Mouse (Mus musculus) cerebellum, postnatal 25 days (tissue): Measurements from ENCODE around the gene Nmrk2.

Experiments used
- DNase-seq, 2 experiments: peaks; one replicate each; pipeline ENCODE4 v3.0.0; 2021; ENCODE audit warnings: mixed read lengths in 2 of 2

The Nmrk2 gene

DNA sequence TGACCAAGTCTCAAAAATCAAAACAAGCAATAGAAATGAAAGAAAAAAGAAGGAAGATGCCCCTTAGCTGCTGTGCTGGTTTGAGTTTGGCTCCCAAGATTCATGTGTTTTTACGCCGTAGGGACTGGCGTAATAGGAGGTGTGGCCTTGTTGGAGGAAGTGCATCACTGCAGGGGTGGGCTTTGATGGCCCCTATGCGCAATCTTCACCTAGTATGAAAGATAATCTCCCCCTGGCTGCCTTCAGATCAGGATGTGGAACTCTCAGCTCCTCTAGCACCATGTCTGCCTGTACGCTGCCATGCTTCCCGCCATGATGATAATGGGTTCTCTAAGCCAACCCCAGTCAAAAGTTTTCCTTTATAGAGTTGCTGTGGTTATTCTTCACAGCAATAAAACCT is 14.4 kb upstream of the Nmrk2 start:
- no peak for DNase-seq

GRCm38 (mm10) chr10:81210154-81210553 is 8.3 kb upstream of the Nmrk2 start:
- no peak for DNase-seq

DNA sequence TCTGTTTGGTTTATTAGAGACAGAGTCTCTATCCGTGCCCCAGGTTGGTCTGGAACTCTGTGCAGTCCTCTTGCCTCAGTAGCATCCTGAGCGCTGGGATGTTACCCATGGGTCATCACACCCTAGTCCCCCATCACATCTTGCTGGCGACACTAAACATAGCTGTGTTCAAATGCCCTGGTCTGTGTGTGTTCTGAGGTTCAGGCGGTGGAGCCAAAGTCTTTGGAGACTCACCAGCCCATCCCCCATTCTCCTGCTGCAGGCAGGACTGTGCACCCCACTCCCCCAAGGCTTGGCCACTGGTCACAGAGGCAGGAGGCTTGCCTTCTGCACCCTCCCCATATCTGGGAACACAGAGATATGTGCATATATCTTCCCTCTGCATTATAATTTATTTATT is 2.3 kb upstream of the Nmrk2 start:
- DNase-seq, result peak in 1 of 2 experiments; percentile 22

DNA sequence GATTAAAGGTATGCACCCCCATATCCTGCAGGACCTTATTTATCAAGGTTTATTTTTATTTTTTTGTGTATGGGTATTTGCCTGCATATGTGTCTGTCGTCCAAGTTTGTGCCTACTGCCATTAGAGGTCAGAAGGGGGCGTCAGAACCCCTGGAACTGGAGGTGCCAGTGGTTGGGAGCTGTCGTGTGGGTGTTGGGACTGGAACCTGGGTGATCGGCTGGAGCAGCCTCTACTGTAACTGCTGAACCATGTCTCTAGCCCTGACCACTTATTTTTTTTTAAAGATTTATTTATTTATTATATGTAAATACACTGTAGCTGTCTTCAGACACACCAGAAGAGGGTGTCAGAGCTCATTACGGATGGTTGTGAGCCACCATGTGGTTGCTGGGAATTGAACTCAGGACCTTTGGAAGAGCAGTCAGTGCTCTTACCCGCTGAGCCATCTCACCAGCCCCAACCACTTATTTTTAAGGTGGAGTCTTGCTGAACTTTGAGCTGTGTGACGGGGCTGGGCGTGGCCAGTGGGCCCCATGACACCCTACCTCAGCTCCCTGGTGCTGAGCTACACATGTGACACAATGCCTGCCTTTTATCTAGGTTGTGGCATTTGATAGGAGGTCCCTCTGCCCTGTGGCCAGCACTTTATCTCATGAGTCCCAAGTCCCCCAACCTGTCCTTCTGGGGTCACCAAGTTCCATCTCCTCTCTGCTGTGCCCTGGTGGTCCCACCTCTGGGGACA is 1.3 kb upstream of the Nmrk2 start:
- no peak for DNase-seq

DNA sequence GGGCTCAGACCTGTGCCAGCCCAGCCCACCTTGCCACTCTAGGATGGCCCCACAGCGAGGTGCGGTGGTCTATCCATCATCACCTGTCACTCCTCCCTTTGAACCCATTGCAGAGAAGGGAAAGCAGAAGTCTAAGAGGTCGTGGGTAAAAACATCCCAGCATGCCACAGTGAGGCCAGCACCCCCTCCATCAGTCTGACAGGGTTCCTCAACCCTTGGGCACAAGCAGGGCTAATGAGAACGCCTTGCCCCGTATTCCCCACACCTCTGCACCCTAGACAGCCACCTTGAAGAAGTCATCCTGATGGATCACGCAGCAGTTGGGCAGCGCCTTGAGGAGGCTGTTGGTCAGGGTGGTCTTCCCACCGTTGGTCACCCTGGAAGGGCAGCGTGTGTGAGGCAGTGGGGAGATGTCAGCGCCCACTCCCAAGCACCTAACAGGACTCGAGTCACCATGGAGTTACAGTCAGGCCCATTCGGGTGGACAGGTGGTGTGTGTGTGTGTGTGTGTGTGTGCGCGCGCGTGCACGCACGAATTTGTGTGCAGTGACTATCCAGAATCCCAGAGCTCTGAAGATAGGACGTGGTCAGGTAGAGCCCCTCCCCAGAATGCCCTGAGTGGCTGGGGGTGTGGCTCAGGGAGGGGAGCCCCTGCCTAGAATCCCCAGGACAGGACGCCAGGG is 1.1 kb downstream of the Nmrk2 start:
- DNase-seq, result no peak

DNA sequence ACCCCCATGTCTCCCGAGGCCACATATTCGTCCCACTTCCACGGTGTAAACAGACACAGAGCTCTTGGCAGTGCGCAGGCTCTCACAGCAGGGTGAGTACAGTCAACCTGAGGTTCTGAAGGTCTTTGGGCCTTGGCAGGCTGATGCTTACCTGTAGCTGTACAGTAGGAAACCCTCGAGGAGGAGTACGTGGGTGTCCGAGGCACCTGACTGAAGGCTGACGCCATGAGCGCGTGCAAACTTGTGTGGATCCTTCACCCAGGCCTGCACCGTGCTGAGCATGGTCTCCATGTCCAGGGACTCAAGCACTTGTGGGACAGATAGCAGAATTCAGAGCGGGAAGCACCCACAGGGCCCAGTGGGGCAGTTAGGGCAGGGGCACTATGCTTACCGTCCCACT is 1.7 kb downstream of the Nmrk2 start:
- DNase-seq, result no peak

DNA sequence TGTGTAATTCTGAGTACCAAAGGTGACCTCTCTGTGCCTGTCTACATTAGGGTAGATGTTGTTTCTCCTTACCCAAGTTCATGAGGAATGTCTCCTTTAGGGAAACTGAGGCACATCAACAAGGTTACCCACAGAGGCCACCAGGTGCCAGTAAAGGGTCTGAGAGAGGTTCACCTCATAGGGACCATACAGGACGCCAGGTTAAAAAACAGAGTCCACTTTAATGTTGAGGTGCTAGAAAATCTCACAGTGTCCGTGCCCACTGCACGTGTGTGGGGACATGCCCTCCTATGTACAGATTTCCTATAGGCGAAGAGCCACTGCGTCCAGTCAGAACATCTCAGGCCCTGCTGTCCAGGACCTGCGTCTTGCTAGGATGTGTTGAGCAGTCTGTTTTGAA is 2.9 kb downstream of the Nmrk2 start:
- DNase-seq, result no peak

- peak; percentile 69 to 81 for DNase-seq
Observed at GRCm38 (mm10) chr10:81198230-81198629, 3.6 kb downstream of the Nmrk2 start.

DNA sequence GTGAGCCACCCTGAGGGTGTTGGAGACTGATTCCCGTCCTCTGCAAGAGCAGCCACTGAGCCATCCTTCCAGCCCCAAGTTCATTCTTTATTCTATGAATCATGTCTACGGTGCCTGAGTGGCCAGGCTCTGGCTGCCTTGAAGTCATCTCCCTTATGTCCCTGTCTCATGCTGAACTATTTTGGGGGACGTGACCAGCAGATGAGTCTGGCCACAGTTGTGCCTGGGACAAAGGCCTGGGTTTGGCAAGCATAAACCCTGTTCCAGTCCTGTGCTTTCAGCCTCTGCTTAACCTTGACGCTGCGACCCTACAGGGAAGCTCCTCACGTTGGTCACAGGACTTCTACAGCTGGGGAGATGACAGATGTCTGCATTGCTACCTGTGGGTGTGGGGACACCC is 4.5 kb downstream of the Nmrk2 start:
- DNase-seq, result no peak

DNA sequence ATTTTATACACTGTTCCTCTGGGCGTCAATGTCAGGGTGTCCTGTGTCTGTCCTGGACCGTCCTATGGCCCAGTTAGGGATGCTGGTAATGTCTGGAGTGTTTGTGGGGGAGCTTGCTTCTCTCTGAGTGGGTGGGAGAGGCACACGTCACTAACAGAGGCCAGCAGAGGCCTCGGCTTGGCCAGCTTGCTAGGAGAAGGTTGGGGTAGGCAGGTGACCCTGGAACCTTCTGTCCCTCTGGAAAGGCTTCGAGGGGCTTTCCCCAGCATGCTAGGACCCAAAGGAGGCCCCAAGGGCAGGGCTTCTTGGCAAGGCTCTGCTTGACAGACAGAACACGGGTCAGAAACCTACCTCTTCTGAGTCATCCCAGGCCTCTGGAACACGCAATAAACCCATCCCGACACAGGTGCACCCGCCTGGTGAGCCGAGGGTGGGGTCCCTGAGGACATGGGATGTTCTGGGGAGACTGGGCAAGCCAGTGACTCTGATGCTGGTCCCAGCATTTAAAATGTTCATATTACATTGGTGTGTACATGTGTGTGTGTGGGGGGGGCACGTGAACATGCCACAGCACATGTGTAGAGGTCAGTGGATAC is 5.3 kb downstream of the Nmrk2 start:
- no peak for DNase-seq

- no peak for DNase-seq
Observed at GRCm38 (mm10) chr10:81195300-81195699, 6.6 kb downstream of the Nmrk2 start.

DNA sequence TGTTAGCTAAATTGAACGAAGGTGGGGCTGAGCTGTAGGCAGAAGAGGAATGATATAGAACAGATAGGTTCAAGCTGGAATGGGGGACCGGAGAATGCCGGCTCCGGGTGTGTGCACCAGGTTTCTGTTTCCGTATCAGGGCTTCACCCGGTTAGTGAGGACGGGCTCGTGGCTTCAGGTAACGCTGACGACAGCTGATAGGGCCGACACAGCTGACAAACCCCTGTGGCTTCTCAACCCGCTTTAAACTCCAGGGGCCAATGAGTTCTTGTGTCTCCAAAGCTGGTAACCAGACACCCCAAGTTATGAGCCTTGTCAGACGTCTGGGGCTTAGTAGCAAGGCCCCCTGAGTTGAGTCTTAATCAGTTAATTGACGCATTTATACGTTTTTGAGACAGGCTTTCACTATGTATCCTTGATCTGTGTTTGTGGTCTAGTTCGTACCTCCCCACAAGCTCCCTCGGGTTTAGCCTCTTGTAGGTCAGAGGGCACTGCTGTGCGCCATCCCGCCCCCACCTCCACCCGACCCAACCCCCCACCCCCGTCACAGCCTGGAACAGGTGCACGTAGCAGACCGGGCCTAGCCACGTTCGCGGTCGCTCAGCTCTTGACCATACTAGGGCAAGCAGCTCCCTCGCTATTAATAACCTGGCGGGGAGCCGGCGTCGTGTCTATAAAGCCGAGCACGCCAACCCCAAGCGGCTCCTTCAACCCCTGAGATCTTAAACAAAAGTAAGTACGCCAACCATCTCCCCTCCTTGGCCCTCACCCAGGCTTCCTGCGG is 7.7 kb downstream of the Nmrk2 start:
- peak; percentile 56 to 77 for DNase-seq

- peak; percentile 64 to 71 for DNase-seq
Observed at GRCm38 (mm10) chr10:81192968-81193501, 8.8 kb downstream of the Nmrk2 start.

DNA sequence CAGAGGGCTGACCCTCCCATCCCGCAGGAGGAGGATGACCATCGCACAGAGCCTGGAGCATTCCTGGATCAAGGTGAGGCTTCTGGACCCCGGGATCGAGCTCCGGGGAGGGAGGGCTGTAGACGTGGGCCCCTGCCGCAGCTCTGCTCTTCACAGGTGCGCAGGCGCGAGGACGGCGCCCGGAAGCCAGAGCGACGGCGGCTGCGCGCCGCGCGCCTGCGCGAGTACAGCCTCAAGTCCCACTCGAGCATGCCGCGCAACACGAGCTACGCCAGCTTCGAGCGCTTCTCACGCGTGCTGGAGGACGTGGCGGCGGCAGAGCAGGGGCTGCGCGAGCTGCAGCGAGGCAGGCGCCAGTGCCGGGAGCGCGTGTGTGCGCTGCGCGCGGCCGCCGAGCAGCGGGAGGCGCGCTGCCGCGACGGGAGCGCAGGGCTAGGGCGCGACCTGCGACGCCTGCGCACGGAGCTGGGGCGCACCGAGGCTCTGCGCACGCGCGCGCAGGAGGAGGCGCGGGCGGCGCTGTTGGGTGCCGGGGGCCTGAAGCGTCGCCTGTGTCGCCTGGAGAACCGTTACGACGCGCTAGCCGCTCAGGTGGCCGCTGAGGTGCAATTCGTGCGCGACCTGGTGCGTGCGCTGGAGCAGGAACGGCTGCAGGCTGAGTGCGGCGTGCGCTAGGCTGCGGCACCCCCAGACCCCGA is 9.4 kb downstream of the Nmrk2 start:
- DNase-seq, result peak; percentile 92 to 93

- peak in 1 of 2 experiments; percentile 38 for DNase-seq
Observed at GRCm38 (mm10) chr10:81191342-81191982, 10.4 kb downstream of the Nmrk2 start.

- DNase-seq, result no peak
Observed at GRCm38 (mm10) chr10:81190912-81191321, 10.9 kb downstream of the Nmrk2 start.

- peak in 1 of 2 experiments; percentile 71 for DNase-seq
Observed at GRCm38 (mm10) chr10:81190236-81190911, 11.5 kb downstream of the Nmrk2 start.

GRCm38 (mm10) chr10:81189821-81190220 is 12.0 kb downstream of the Nmrk2 start:
- DNase-seq, result no peak

- DNase-seq, result no peak
Observed at GRCm38 (mm10) chr10:81187161-81187560, 14.7 kb downstream of the Nmrk2 start.

GRCm38 (mm10) chr10:81184765-81185164 is 17.1 kb downstream of the Nmrk2 start:
- DNase-seq, result no peak

DNA sequence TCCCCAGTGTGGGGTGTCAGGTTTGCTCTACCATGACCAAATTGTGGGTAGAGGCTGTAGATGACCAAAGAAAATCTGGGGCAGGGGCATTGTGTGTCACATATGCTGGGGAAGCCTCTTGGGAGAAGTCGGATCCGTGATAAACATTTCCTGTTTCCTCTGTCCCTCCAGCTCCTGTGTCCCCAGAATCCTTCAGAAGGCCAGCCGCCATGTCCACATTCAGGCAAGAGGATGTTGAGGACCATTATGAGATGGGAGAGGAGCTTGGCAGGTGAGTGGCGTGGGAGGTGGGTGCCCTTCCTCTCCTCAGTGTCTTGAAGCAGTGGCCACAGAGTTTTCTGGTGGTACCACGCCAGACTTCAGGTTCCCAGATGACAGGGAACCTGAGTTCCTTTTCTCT is 18.0 kb downstream of the Nmrk2 start, which contains the start of gene 4930442H23Rik:
4930442H23Rik (minus strand) TSS at position 45 of the 400 bp plus-strand sequence.
- DNase-seq, result no peak
